Mouse (Mus musculus) small intestine, adult 2 months (tissue): ENCODE results near the gene Slc46a1. TPM values are rescaled to one million over a fixed set of nuclear protein-coding genes. Genes with fewer than 3 reads are reported as not detected.

Experiments used
- H3K27ac ChIP-seq: fragments of 200-500 bp; 2 replicates; pipeline ENCODE4 v1.5.1; 2012; ENCODE audit warnings: low read depth, low read length, control low read depth, inconsistent platforms; ENCODE audit not compliant: insufficient read depth
- H3K27me3 ChIP-seq: fragments of 200-500 bp; 2 replicates; pipeline ENCODE4 v1.6.1; 2012; ENCODE audit warnings: mild to moderate bottlenecking, moderate library complexity, low read length, inconsistent platforms; ENCODE audit not compliant: control insufficient read depth, insufficient read depth
- H3K36me3 ChIP-seq: fragments of 200-500 bp; 2 replicates; pipeline ENCODE4 v1.6.1; 2012; ENCODE audit warnings: mild to moderate bottlenecking, low read length, control low read depth, inconsistent platforms; ENCODE audit not compliant: control insufficient read depth, insufficient read depth
- H3K4me1 ChIP-seq: fragments of 200-500 bp; 2 replicates; pipeline ENCODE4 v1.6.1; 2012; ENCODE audit warnings: low read length, inconsistent platforms, mixed read lengths; ENCODE audit not compliant: control insufficient read depth, insufficient read depth, insufficient read length
- H3K4me3 ChIP-seq: fragments of 200-500 bp; 2 replicates; pipeline ENCODE4 v1.5.1; 2012; ENCODE audit warnings: low read depth, mild to moderate bottlenecking, control low read depth, inconsistent platforms, low read length, moderate library complexity
- CTCF ChIP-seq: fragments of 200-500 bp; IDR thresholded peaks from 2 replicates; pipeline ENCODE4 v1.5.1; 2012; ENCODE audit warnings: low read depth, mild to moderate bottlenecking, control low read depth, inconsistent platforms, low read length, moderate library complexity, mixed read lengths; ENCODE audit not compliant: insufficient replicate concordance, insufficient read length; ENCODE audit errors: extremely low read depth
- POLR2A ChIP-seq: fragments of 200-500 bp; IDR thresholded peaks from 2 replicates; pipeline ENCODE4 v1.6.1; 2012; ENCODE audit warnings: low read depth, mild to moderate bottlenecking, control low read depth, inconsistent platforms, low read length, moderate library complexity
- WGBS: fragments of 180-500 bp; shearing (Covaris S2); methylation state at CpG from one replicate; pipeline ENCODE4 v1.1.7; 2018; 5-methylcytosine and 5-hydroxymethylcytosine counted together
- polyA plus RNA-seq: library from polyadenylated mRNA; depleted of rRNA; stranded (reverse); fragments of >200 nt; gene quantifications from 2 replicates; pipeline ENCODE4 v1.2.3, GENCODE M21; 2012; rRNA removed

The Slc46a1 gene
- polyA plus RNA-seq: 117 and 341 TPM in 2 replicates

DNA sequence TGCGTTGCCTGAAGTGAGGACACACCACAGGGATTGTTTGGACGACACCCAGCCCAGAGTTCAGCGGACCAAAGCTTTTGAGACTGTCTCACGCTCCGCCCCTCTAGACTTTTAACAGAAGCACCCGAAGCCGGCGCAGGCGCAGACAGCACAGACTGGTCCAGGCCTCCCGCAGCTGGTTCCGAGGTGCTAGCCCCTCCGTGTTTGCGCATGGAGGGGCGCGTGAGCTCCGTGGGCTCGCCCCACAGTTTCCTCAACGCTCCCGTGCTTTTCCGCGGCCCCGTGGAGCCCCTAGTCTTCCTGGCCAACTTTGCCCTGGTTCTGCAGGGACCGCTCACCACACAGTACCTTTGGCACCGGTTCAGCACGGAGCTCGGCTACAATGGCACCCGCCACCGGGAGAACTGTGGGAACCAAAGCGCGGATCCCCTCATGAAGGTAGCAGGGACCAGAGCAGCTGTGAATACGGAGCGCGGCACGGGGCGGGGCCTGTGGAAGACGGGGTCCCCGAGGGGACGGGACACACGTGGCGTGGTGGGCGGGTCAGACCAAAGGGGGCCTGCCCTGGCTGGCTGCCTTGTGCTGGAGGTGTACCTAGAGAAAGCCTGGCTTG, at the start of gene Slc46a1:
Slc46a1 (plus strand) TSS at position 130 of the 613 bp plus-strand sequence.
- WGBS: under 1% methylated on average over 41 of the region's 41 CpGs

GRCm38 (mm10) chr11:78416854-78417253, 48.6 kb upstream of the Slc46a1 start:
- H3K36me3 ChIP-seq: peaks cover 41% of the 10 kb centered on the region
- H3K4me1 ChIP-seq: peaks cover 15% of the 10 kb centered on the region
- WGBS: 54% methylated on average over 6 of the region's 6 CpGs

More for the DNA sequence above, at the start of gene Slc46a1:
- Histone ChIP-seq H3K27ac (peak within 1 kb of the TSS; percentile 83), H3K4me1 (peaks cover 27% of the 10 kb centered on the region), H3K4me3 (peak within 1 kb of the TSS; percentile 91), H3K36me3 (no peaks in the 10 kb centered on the region), H3K27me3 (no peaks in the 10 kb centered on the region)
- TF ChIP-seq CTCF (no peak), POLR2A (peak; percentile 18; the same call in 1 of the 2 replicates)

DNA sequence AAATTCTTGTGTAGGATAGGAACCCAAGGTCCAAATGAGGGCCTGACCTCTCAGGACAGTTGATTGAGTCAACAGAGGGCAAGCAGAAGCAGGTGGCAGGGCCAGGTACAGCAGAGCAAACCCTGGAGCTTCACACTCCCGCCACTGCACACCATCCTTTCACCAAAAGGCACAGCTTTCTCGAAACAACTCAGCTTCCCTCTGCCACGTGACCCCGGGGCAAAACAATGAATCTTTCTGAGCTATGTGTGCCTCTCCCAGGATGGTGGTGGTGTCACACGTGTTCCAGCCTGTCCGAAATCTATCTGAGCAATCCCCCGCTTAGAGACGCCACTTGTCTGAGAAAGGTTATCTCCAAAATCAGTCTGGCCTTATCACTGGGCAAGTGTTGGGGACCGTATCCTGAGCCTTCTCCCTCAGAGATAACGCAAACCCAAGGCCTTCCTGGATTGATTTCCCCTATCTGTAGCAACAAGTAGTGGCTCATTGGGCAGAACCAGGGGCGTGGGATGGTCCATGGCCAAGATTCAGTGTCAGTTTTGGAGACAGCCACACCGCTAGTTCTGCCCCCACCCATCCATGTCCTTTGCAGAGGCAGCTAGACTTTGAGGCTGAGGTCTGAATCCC, 45.1 kb upstream of the Slc46a1 start:
- Histone ChIP-seq H3K36me3 (peaks cover 31% of the 10 kb centered on the region), H3K4me1 (peaks cover 8% of the 10 kb centered on the region), H3K27me3 (no peaks in the 10 kb centered on the region), H3K27ac (peak overlapping the region; percentile 74), H3K4me3 (peak overlapping the region; percentile 71)
- TF ChIP-seq CTCF (no peak), POLR2A (no peak)
- WGBS: 68% methylated on average over 12 of the region's 12 CpGs

More at GRCm38 (mm10) chr11:78416854-78417253, 48.6 kb upstream of the Slc46a1 start:
- TF ChIP-seq POLR2A: no peak
- TF ChIP-seq CTCF: no peak
- Histone ChIP-seq H3K27ac (0 out of 2 replicates have a peak overlapping the region, but pooled peaks have one; percentile 25), H3K27me3 (no peaks in the 10 kb centered on the region), H3K4me3 (peak overlapping the region; percentile 30)

GRCm38 (mm10) chr11:78421201-78422009, 44.1 kb upstream of the Slc46a1 start:
- Histone ChIP-seq H3K4me1 (peaks cover 8% of the 10 kb centered on the region), H3K27ac (peak overlapping the region; percentile 92), H3K36me3 (peaks cover 27% of the 10 kb centered on the region), H3K4me3 (peak overlapping the region; percentile 76), H3K27me3 (no peaks in the 10 kb centered on the region)
- TF ChIP-seq CTCF: no peak
- peak; percentile 10; the same call in 1 of the 2 replicates for TF ChIP-seq POLR2A
- WGBS: 44% methylated on average over 13 of the region's 13 CpGs

DNA sequence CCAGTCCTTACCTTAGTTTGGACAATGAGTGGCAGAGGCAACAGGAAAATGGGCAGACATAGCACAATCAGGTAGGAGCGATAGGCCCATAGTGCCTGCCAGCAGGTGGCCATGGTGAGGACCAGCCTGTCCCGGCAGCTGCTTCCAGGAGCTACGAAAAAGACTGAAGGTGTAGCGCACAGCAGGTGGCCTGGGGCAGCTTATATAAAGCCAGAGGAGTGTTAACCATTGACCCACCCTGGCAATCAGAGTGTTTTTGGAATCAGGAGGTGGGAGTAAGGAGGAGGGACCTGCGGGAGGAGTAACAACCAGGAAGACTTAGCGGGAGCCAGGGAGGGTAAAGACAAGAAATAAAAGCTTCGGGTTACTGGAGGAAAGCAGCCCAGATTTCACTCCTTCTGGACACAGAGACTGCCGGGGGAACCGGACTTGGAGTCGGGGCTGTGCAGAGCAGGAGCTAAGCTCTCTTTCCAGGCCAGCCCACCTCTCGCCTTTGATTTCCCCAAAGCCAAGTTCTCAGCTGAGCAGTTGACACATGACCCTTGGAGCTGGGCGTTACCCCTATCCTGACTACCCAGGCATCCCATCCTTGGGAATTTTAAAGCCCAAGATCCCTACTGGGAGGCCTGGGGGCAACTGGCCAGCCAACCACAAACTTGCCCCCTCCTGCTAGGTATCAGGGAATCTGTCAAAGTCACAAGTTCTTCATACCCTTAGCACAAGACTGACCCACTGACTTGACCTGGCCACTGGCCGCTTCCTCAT, 43.3 kb upstream of the Slc46a1 start, which contains the start of gene Slc13a2:
Slc13a2 (minus strand) TSS at position 163 of the 765 bp plus-strand sequence.
- H3K27ac ChIP-seq: peak within 1 kb of the TSS; percentile 92
- H3K4me1 ChIP-seq: peaks cover 8% of the 10 kb centered on the region
- H3K27me3 ChIP-seq: no peaks in the 10 kb centered on the region
- H3K36me3 ChIP-seq: peaks cover 19% of the 10 kb centered on the region
- TF ChIP-seq CTCF (peak; percentile 23; the same call in 1 of the 2 replicates), POLR2A (peak; percentile 86)
- WGBS: 17% methylated on average over 13 of the region's 13 CpGs
- peak within 1 kb of the TSS; percentile 76 for H3K4me3 ChIP-seq

DNA sequence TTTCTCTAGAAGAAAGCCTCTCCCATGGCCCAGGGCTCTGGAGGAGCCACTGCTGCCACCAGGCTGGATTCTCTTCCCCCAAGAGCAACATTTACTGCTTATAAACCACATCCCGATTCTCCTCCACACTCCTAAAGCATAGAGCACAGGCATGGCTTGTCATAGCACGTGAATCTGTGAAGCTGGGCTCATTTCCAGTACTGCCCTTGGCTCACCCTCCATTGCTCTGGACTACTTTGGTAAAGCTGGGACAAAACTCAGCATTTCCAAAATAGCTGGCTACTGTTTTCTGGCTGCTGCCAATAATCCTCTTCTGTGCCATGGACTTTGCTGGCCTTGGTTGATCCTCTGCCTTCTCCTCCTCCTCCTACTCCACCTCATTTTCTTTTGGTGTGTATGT, 41.1 kb upstream of the Slc46a1 start:
- WGBS: 80% methylated on average over 2 of the region's 2 CpGs
- Histone ChIP-seq H3K27me3 (no peaks in the 10 kb centered on the region), H3K36me3 (peaks cover 9% of the 10 kb centered on the region), H3K4me1 (peaks cover 14% of the 10 kb centered on the region), H3K4me3 (no peak overlapping the region), H3K27ac (no peak overlapping the region)
- TF ChIP-seq POLR2A: no peak
- TF ChIP-seq CTCF: no peak
